Mouse (Mus musculus) gastrocnemius, postnatal 36 days (tissue): Measurements from ENCODE around the gene Zic3. TPM values are rescaled to one million over a fixed set of nuclear protein-coding genes. Genes with fewer than 3 reads are reported as not detected.

Experiments
- DNase-seq, 2 experiments: peaks; one replicate each; pipeline ENCODE4 v3.0.0; 2022
- intact Hi-C: fragments of 180-260 bp; cut with DNase I; formaldehyde crosslinking; loops from one replicate; pipeline ENCODE4 v1.15.1; 2025
- total RNA-seq, 2 experiments: library from RNA; stranded (reverse); gene quantifications; 2 replicates each; pipeline ENCODE4 v1.2.3; 2021

The Zic3 gene
- total RNA-seq, 2 experiments from 2014 or later: not detected

DNA sequence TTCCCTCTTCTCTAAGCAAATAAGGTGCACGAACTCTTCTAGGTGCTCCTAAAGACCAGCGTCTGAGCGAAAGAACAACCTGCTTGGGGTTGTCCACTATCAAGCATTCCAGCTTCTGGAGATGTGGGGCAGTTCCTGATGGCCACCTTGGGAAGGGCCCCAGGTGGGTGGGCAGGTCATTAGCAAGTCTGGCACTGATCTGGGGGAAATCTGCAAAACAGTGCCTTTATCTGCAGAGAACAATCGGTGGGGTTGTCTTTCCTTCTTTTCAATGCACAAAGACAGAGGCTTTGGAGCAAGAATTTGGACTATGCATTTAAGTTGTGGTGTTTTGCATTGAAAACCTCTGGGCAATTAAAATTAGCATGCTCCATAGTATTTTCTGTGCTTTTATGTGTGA, 17.2 kb downstream of the Zic3 start:
- no peak for DNase-seq
- intact Hi-C loops: no loop called here

DNA sequence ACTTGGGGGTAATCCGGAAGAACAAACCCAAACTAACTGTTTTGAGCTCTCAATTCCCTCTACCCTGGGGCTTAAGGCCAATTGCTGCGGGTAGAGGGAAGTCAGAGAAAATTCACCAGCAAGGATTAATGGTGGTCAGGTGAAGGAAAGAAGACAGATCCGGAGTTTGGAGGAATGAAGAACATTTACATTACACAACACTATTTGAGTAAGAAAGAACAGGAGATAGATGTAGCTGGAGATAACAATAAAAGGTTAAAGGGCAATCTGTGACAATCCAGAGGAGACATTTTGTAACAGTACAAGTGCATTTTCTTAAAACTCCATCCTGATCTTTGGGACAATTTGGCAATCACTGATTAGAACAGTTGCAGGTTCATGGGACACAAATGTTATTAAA, 19.4 kb downstream of the Zic3 start:
- intact Hi-C loops: no loop called here
- no peak for DNase-seq

DNA sequence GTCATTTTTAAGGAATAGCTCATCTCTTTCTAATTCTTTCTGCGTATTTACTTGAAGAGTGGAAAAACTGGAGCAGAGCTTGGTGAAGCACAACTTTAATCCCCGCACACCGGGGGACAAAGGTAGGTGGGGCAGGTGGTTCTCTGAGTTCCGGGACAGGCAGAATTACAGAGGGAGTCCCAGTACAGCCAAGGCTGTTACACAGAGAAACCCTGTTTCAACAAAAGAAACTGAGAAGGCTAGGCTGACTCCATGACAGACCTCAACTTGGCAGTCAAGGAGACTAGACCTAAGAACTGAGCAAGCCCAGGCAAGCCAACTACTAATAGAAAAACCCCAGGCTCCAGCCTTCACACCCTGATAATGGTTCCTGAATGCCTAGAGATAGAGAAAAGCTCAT, 20.0 kb downstream of the Zic3 start:
- intact Hi-C loops: no loop called here
- no peak for DNase-seq
